Mouse (Mus musculus) heart, postnatal 14 days (tissue): ENCODE data around the gene Cntn5. TPM values are rescaled to one million over a fixed set of nuclear protein-coding genes. Genes with fewer than 3 reads are reported as not detected.

ENCODE experiments used
- DNase-seq, 2 experiments: peaks; one replicate each; pipeline ENCODE4 v3.0.0; 2021 to 2022
- intact Hi-C: fragments of 180-260 bp; cut with DNase I; formaldehyde crosslinking; loops from one replicate; pipeline ENCODE4 v1.15.1; 2025
- total RNA-seq, 2 experiments: library from RNA; stranded (reverse); gene quantifications; 2 replicates each; pipeline ENCODE4 v1.2.3; 2021

Cntn5 gene
- total RNA-seq, 2 experiments from 2014 or later = 0.05 to 0.14 TPM

DNA sequence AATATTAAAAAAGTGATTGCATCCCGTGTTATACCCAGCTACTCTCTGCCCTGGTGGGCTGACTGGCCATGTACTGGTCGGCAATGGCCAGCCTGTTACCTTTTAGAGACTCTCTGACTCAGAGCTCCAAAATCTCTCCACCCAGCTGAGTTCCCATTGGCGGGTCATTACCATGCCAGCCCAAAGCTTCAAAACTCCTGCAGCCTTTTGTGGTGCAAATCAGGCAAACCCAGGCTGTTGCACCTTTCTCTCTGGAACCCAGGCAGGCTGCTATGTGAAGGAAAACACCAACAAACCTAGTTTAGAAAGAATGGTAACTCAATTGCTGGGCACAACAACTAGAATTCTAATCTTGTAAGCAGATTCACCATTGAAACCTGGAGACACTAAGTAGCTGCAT, 639.0 kb downstream of the Cntn5 start:
- intact Hi-C loops = no loop called here
- DNase-seq = no peak

DNA sequence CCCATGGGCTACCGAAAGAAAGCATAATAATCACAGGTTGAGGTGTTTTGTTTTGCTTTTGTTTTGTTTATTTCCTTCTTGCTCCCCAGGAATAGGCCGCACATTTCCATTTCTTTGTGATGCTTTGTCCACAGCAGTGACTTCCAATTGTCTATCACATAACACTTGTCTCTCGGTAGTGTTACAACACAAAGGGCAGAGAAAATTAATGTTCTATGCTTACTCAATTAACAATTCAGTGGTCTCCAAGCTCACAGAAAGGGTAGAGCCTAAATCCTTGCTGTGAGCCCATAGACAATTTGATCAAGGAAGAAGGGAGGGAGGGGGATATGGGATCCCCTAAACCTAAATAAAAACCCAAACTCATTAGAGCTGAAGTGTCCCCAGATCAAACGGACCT, 671.2 kb downstream of the Cntn5 start:
- DNase-seq = no peak
- intact Hi-C loops = no loop called here

DNA sequence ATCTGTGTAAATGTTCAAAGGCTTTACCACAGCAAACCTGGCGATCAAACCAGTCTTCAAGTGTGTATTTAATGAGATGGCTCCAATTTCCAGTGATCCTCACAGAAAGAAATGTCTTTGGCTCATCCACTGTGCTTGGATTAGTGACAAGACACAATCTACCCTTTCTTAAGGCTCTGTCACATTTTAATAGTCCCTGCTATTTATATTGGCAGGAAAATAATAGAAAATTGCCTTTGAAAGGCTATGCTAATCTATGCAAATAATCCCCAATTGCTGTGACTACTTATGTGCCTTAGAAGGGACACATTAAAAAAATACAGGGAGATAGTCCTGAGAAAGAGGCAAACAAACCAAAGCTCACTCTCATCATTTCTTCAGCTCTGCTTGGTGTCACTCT, 672.5 kb downstream of the Cntn5 start:
- no peak for DNase-seq
- intact Hi-C loops = no loop called here

DNA sequence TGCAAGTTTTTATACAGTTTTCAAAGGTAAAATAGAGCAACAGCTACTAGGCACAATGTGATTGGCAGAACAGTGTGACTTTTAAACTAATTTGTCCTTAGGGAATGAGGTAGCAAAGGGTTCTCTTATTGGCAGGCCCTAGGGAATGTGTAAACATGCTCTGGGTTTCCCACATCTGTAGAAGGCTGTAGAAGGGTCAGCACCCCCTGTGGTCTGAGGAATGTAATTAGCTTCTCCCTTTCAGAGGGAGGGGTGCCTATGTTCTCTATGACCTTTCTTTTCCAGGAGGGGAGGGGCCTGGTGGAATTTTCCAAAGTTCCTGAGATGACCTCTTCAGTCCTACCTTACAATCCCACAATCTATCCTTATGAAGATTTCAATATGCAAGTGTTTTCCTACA, 673.6 kb downstream of the Cntn5 start:
- DNase-seq = no peak
- intact Hi-C loops = no loop called here

DNA sequence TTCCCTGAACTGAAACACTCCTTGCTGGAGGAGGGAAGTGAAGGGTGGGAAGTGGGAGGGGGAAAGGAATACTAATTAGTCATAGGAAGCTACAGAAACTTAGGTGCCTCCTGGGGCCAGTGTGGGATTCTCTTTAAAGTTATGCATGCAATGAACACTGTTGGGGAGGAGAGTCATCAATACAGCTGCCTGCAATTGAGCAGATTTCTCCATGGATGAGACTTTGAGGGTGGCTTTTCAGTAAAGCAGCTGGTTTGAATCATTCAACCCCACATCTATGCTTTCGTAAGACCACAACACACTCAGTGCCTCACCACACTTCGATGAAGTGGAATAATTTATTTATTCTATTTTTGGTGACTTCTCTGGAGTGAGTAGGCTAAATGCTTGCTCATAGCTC, 674.9 kb downstream of the Cntn5 start:
- no peak for DNase-seq
- intact Hi-C loops = no loop called here

DNA sequence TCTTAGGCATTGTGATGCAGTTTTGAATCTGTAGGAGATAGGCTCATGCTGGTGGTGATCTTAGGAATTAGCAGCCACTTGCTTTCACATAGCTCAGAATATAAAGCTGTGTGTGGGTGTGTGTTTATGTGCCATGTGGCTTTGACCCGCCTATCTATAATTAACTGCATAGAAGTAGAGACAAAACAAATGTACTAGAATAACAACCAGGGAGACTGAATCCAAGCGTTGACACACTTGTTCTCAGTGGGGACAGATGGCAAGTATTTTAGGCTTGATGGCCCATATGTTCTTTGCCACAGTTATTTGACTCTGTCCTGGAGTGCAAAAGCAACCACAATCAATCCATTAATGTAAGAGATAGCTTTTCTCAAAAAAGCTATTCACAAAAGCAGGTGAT, 678.6 kb downstream of the Cntn5 start:
- no peak for DNase-seq
- intact Hi-C loops = no loop called here

DNA sequence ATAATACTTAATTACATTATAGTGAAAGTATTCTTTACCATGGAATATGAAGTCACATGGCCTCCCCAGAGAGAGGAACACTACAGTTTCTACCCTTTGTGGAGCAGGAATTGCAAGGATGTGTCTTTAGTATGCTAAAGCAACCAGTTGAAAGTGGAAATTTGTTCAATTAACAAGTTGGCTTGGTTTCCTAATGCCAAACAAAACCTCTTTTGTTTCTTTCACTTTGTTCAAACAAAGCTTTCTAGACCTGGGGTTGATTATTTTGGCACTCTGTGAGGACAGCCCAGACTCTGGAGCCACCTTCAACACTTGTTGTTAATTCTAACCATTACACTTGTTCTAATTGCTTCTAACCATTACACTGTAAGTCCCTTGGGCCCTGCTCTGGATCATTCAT, 718.5 kb downstream of the Cntn5 start:
- intact Hi-C loops = no loop called here
- DNase-seq = no peak

DNA sequence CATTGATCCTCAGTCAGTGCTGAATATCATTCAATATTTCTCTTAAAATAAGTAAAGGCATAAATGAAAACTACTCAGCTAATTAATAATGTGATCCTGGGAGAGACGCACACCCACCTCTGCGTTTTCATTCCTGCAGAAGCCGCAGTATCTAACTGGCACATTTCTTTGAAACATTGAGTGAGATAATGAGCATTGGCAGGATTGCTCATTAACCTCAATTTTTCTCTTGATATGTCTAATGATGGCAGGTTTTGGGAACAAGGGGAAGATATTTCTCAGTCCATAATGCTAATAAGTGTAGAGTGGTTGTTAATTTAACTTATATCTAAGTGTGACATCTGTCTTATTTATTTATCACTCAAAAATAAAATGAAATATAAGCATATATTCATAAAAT, 734.0 kb downstream of the Cntn5 start:
- DNase-seq = no peak
- intact Hi-C loops = no loop called here

DNA sequence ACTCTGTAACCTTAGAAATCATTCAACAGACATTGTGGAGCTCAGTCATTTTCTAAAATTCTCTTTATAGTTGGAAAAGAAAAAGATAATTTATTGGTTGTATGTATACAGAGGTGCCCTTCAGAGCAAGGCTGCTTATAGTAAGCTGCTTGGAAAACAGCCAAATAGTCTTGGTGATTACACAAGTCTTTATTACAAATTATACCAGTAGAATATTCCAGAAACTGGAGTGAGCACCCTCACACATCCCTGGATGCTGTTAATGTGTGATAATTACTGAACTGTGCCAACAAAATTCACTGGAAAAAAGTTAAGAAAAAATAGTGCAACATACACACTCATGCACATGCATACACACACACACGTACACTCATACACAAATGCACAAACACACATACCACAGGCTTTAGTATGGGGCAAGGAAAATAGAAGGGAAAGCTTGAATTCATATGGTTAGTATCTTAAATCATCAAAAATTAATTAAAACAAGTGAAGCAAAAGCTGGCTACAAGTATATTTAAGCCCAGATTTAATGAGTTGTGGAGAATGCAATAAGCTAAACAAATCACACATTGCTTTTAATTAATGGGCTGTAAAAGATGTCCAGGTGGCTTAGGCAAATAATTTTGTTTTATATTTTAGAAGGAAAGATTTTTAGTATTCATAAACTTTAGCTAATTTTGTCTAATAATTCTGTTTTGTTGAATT, 783.1 kb downstream of the Cntn5 start:
- intact Hi-C loops = no loop called here
- DNase-seq = no peak

DNA sequence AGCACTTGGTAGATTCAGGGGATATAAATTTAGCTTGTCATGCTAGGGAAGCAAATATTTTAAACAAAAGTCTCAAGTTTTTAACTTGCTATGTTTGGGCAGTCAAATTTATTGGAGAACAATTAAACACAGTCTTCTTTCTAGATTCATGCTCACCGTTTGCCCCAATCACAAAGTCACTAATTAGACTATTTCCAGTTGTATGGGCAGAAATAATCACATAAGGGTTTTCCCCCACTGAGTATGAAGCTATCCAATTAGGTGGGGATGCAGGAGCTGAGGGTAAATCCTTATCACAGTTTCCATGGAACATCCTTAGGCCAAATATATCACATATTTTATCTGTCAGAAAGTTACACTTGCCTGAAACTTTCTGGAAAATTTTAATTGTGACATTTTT, 788.0 kb downstream of the Cntn5 start:
- intact Hi-C loops = no loop called here
- DNase-seq = no peak

DNA sequence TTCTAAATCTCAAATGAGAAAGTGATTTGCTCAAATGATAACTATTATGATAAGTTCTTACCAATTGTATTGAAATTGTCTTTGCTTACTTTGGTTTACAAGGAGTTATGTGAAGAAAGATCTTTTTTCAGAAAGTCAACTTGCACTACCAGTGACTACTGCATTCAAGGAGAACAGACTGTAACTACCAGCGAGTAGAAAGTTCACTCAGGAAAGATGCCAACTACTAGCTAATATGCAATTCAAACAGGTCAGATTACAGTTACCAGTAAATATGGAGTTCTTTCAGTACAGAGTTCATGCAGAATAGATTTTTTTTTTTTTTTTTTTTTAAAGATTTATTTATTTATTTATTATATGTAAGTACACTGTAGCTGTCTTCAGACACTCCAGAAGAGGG, 795.4 kb downstream of the Cntn5 start:
- no peak for DNase-seq
- intact Hi-C loops = no loop called here

DNA sequence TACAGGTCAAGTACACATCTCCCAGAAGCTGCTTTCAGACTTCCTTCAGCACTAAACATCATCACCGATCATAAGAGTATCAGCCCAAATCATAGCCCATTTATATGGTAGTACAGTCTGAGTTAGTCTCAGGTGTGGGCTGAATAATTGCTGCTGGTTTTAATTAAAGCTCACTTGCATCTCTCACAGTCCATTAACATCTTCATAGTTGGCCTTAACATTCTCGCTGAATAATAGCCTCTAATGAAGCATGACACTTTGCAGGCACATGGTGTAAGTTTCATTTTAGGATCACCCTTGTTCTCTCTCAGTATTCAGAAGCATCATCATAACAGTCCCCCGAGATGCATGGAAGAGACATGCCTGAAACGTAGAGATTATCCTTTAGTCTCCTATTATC, 796.7 kb downstream of the Cntn5 start:
- no peak for DNase-seq
- intact Hi-C loops = no loop called here

DNA sequence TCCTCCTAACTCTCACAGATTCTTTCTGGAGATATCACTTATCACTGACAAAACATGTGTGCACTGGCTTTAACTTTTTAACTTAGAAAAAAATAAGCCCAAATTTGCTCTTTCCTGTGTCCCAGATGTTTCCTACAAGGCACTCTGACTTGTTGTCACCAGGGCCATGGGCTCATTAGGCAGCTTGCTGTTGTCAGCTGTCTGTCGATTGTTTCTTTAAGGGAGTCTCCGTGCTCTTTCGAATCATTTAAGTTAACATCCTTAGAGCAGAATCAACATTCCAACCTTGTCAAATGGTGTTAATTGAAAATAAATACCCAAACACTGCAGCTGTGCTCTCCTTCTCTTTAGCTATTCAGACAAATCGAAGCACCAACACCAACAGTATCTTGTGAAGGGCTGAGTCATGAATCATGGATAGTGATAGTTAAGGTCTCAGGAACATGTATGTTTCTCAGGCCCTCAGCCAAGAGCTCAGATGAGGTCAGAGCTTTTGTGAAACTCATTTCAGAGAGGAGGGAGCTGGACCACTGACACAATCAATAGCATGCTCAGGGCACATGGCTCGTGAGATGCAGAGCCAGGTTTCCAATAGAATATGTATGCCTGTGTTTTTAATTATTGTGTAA, 802.6 kb downstream of the Cntn5 start:
- intact Hi-C loops = no loop called here
- no peak for DNase-seq

DNA sequence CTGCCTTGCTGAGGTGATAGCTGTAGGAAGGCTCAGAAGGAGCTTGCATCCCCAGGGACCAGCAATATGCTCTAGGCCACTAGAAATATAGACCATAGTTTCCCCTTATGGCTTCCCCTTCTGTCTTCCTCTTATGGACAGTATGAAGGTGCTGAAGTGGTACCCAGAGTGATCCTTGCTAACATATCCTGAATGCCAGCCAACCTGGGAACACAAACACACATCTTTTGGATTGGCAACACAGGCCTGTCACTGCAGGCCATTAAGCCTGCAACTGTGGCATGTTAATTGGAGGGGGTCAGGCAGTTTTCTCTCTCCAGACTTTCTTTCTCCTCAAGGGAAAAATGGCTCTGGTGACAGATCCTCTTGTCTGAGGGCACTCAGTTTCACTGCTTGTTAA, 828.3 kb downstream of the Cntn5 start:
- intact Hi-C loops = no loop called here
- no peak for DNase-seq

DNA sequence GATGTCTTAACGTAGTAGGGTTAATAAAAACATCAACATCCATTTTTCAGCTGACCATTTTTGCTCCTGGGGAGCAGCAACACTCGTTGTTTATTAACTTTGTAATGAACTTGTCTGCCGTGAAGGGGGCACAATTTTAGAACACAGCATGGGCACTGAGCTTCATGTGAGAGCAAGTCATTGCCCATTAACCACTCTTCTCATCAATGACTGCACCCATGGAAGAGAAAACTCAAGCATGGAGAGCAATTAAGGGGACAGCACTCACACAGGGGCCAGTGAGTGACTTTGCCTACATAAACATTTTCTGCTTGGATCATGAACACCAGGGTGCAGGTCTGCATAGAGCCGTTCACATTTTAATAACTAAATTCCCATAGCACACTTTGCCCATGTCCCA, 831.2 kb downstream of the Cntn5 start:
- no peak for DNase-seq
- intact Hi-C loops = no loop called here

DNA sequence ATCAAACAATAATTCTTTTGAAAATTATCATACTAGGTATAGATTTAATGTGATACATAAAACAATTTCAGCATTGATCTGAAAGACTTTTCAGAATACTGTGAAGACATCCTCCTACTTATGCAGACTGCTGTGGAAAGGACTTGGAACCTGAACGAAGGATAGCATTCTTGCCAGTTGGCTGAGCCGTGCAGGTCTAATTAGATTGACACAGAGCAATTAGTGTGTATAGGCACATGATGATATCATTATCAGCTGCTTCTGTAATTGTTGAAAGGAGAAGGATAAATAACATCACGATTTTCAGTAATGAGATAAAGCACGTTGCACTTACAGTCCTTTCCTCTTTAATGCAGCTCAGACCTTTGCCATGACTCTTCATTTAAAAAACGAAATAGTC, 831.7 kb downstream of the Cntn5 start:
- intact Hi-C loops = no loop called here
- no peak for DNase-seq

DNA sequence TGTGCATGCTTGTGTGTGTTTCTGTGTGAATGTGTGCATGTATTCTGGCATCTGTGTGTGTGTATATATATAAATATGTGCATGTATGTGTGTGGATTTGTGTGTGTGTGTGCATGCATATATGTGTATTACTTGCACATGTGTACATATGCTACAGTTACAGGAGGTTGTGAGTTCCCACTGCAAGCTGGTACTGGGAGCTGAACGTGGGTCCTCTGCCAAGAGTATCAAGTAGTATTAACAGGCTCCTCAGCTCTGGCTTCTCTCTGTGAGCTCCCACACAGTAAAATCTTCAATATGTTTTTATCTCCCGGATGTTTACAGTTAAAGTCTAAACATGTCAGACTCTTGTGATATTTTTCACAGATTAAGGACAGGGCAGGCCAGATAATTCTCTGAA, 833.3 kb downstream of the Cntn5 start:
- intact Hi-C loops = no loop called here
- DNase-seq = no peak

DNA sequence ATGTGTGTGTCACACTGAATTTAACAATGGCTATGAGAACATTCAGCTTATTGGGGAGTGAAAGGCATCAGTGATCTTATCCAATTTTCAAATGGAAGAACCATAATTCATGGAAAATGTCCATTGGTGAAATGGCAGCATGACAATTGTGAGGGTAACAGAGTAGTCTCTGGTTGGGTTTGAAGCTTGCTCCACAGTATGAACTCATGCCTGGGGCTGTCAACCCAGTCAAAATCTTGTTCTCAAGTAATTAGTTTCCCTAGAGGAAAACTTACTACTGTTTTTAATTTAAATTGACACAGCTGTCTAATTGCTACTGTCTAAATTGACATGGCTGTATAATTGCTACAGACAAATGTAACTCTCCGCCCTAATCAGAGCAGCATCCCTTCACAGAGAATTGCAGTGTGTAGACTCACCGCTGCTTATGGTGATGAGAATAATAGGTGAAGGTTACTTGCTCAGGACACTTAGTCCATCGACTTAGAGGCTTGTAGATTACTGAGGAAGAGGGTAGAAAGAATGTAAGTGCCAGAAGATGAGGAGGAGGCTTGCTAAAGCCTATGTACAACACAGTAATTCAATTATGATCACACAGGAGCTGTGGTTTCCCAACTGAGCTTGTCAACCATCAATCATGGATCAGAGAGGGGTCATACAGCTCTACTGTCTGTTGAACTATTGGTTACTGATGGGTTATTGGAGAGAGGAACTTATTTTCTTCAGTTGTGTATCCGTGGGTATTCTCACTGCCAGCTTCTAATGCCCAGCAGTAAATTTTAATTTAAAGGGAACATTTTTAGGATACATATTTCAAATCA, 859.4 kb downstream of the Cntn5 start:
- intact Hi-C loops = no loop called here

DNA sequence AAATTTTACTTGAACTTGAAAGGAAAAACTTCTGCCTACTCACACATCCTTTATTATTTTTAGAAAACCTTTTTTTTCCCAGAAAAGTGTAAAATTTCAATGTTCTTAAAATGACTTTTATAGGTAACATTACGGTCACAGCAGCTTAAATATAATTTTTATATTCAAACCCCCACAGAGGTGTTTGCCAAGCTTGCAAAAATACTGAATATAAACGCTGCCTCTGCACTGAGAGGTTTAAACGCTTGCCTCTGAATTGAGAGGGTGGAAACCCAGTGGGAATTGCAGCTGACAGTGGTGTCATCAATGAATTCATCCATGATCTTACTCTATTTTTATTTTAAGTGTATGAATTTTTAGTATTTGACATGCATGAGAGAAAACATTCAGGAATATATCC, 861.6 kb downstream of the Cntn5 start:
- no peak for DNase-seq
- intact Hi-C loops = no loop called here

More for the DNA sequence above, 859.4 kb downstream of the Cntn5 start:
- no peak for DNase-seq

DNA sequence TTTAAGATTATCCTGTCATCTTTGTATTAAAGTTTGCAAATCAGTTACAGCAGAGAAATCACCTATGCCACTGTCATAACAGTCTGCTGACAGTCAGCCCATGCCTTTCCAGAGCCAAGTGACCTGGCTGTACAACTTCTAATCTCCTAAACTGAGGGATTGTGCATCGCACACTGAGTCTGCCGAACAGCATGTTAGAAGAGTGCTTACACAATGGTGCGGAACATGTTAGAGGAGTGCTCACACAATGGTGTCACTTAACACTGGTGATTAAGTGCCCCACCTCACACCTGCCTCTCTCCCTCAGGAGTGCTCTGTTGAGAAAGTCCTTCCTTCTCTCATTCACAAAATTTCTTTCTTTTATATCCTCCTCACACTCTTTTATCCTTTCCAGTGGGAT, 889.4 kb downstream of the Cntn5 start:
- no peak for DNase-seq
- intact Hi-C loops = no loop called here

DNA sequence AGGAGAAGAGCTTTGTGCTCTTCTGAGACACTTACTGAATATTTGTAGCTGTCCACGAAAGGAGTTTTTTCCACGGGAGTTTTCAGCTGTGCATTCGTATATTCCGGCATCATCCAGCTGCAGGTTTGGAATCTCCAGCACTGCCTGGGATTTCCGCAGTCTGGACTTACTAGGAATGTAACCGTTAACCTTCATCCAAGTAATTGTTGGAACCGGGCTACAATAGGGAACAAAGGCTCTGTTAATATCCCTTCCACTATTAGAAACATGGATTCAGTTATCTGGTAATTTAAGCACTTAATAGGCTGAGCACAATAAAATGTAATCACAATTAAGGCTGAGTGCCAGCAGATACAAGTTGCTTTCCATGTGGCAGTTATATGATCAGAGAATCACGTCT, 920.5 kb downstream of the Cntn5 start:
- DNase-seq = no peak
- intact Hi-C loops = no loop called here

DNA sequence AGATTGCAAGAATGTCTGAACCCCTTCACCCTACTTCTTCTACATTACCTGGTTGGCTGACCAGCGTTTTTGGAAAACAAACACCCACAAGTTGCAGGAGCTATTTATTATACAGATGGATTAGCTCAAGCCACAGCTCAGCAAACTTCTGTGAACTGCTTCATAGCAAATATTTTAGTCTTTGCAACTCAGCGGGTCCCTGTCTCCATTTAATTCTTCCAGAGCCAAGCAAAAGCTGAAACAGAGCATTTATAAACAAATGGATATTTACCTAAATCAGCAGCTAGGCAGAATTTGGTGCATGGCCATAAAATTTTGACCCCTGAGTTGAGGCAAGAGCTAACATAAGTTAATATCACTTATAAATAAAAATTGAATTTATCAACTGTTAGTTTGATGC, 921.4 kb downstream of the Cntn5 start:
- intact Hi-C loops = no loop called here
- no peak for DNase-seq
